Mouse (Mus musculus) frontal cortex, postnatal 10 days (tissue): ENCODE measurements around the gene Esyt2.
"Not testable (repeated sequence)": the region's sequence is repeated elsewhere in the genome, so short reads cannot be mapped to it uniquely, and the experiment has no call there.

ENCODE experiments used
- DNase-seq, 2 experiments: peaks; one replicate each; pipeline ENCODE4 v3.0.0; 2022; ENCODE audit warnings: low spot score in 2 of 2, mixed read lengths in 1 of 2

Esyt2 gene

DNA sequence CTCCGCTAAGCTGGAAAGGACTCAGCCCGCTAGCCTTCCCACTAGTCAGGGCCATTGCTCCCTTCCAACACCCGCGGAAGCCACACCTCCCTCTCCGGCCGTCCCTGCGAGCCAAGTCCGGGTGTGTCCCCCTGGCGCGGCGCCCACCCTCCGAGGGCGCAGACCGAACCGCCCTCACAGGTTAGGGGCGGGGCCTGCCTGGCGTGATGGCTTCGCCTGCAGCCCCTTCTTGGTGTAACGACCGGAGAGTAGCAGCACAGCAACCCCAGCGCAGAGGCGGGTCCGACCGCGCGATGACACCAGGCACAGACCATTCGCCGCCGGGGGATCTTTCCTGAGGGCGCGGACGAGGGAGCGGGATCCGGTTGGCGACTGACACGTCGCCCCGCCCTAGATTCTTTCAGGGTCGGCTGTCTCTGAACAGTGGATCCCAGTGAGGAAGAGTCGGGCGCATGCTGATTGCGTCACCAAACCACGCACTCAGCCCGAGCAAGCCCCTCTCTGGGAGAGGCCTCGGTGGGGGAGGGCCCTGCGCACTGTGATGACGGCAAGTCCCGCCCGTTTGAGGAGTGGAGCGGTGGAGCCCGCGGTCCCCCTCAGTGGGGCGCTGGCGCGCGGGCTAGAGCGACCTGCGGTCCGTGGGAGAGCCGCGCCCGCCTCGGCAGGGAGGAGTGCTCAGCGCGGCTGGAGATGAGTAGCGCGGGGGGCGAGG, at the start of gene Esyt2:
TSS of gene Esyt2 (plus strand) at position 544 of the 712 bp plus-strand sequence.
- peak; percentile 99 to 100 for DNase-seq

DNA sequence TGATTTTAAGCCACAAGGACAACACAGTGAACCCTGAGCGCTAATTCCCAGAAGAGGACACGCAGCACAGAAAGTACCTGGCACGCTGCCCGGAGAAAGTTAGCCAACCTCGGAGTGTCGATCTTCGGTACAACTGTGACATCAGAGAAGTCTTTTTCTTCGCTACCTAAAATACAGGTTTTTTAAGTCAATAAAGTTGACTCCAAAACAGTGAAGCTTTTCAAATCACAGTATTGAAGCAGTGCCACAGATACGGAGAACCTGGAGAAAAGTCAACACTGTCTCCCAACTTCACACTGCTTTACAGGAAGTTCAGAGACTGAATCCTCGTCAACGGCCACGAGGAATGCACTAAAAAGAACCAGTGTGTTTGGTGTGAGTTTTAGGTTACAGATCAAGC, 49.4 kb upstream of the Esyt2 start:
- DNase-seq = no peak

DNA sequence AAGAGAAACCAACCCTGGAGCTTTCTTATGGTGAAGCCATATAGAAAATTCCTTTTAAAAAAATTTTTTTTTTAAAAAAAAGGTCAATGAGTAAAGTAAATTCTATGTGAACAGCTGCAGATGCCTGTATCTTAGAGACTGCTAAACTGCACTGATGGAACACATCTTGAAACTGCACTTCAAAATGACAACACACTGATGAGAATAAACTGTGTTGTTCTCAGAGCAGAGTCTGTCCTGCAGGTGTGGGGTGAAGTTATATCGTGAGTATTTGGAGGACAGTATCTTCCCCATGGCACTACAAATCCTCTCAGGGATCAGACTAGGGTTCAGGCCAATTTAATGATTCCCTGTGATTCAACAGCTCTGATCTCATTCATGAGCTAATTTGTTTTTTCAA, 48.9 kb upstream of the Esyt2 start:
- DNase-seq = no peak

DNA sequence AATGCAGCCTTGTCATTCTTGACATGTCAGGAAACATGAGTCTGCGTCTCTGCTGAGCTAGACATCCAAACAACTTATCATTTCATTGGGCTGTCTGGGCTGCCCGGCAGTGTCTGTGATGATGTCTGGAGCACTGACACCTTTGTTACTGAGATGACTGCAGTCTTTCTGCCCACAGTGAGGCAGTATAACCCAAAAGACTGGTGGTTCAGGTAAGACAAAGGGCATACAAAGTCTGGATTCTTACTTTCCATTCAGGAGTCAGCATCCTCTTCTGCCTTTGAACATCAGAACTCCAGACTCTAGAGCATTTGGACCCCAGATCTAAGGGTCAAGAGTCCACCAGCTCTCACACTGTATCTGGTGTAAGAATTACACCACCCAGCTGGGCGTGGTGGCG, 45.6 kb upstream of the Esyt2 start:
- no peak for DNase-seq

DNA sequence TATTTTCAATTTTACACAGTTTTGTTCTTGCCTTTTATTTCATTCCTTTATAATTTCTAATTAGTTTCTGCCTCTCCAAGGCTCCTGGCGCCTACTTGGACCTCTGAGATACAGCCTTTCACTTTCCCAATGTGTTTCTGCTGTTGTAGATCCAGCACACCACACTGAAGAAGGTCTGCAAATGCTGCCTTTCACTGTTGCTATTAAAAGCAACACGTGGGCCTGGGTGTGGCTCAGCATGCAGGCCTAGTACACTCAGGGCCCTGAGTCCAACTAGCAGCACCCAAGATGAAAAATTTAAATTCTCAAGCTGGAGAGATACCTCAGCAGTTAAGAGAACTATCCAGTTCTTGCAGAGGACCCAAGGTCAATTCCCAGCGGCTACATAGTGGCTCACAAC, 44.3 kb upstream of the Esyt2 start:
- no peak for DNase-seq

DNA sequence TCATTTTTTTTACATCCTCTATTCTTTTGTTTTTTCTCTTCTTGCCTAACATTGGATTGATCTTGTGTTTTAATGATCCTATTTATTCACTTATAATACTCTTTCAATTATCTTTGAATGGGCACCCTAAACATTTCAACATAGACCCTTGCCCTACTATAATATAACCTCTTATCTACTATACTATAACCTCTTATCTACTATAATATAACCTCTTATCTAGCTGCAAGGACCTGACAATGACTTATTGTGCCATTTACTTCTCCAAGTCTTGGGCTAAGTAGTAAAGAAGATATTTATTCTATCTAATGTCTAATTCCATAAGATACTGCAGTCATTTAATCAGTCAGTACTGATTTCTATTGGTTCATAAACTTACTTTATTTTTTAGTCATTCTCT, 42.6 kb upstream of the Esyt2 start:
- DNase-seq = no peak

DNA sequence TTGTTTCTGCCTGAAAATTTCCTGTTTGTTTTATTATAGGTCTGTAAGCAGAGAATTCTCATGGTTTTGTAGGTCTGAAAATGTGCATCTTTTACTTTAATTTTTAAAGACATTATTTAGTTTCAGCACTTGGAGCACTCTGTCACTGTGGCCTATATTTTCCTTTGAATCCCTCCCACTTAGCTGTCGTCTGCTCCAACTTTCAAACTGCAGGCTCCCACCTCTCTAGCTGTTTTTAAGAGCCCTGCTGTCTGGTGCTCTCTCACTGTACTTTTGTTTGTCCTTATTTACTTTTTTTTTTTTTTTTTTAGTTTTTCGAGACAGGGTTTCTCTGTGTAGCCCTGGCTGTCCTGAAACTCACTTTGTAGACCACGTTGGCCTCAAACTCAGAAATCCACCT, 42.2 kb upstream of the Esyt2 start:
- no peak for DNase-seq

DNA sequence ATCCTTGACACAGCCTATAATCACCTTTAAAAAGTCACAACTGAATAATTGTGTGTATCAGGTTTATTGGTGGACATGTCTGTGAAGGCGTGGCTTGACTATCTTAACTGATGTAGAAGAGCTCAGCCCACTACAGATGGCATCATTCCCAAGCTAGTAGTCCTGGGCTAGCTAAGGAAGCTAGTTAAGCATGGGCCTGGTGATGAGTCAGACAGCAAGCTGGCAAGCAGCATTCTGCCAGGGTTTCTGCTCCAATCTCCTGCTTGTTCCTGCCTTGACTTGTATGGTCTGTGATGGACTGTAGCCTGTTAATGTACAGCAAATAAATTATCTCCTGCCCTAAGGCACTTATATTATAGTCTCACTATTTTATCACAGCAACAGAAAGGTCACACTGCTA, 36.4 kb upstream of the Esyt2 start:
- DNase-seq = no peak

DNA sequence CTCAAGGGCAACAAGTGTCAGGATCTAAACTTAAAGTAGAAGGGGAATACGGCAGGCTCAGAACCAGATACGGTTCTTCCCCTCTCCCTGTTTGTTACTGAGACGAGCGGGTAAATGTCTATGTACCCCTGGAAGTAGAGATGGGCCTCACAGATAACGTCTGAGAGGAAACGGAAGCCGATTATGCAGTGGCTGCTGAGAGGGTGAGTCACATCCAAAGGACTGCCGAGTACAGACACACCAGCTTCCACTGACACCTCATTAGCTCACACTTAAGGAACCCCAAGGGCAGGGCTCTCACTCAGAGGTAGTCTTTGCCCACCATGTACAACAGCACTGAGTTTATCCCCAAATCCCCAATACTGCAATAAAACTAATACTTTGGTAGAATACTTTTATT, 26.3 kb upstream of the Esyt2 start:
- no peak for DNase-seq

DNA sequence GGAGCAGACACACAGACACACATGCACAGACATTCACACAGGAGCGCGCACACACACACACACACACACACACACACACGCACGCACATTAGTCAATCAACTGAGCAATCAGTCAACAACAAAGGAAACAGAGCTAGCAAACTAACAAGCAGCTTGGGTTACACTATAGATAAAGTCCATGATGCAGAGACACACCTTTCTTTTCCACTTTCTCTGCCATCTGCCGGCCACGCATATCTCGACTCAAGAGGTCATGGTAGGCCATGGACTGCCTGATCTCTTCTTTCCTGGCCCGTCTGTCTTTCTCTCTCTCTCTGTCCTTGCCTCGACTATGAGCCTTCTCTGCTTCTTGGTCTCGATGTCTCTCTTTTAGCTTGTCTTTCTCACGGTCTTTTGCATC, 25.4 kb upstream of the Esyt2 start:
- DNase-seq = no peak

DNA sequence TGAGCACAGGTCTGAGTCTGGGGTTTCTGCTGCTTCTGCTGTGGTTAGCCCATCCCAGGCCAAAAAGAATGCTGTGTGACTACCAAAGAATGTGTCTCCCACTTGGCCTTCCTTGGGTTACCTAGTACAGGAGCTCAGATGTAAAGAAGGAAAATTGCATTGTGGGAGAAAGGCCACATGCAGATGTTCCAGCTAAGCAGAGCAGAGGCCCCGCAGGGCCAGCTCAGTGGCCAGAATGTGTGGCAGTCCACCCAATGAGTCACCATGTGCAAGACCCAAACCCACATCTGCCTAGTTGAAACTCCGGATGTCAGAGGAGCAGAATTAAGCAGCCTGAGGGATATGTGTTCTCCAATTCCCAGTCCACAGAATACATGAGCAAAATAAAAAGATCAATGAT, 22.7 kb upstream of the Esyt2 start:
- DNase-seq = no peak

DNA sequence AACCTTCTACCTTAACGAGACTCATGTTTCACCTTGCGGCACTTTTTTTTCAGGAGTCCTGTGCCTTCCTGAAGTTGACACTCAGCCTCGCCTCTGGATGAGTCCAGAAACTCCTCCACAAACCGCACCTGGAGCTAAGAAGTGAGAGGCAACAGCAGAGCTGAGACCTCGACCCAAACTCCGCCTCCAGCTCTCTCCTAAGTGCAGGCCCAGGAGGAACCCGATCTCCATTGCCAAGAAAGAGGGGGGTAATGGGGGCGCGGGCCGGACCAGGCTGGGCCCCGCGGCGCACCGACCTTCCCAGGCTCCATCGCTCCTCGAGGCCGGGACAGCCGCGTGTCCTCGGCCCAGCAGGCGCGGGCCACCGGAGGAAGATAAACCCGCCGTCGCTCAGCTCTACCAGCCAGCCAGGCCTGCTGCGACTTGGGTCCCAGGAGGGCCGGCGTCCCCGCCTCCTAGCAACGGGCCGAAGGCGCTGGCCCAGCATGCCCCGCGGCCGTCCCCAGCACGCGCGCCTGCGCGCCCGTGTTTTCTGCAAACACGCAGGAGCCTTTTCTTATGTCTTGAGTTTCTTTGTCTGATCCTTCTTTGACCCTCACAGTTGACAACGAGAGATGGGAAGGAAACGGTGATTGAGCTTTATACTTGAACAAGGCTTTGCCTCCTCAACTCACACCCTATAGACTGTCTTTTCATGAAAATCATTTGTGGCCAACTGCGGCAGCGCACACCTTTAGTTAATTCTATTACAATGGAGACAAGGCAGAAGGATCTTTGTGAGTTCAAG, 18.2 kb upstream of the Esyt2 start, which contains the start of gene Wdr60:
TSS of gene Wdr60 (minus strand) at position 468 of the 787 bp plus-strand sequence.
- DNase-seq = peak; percentile 73 to 87

DNA sequence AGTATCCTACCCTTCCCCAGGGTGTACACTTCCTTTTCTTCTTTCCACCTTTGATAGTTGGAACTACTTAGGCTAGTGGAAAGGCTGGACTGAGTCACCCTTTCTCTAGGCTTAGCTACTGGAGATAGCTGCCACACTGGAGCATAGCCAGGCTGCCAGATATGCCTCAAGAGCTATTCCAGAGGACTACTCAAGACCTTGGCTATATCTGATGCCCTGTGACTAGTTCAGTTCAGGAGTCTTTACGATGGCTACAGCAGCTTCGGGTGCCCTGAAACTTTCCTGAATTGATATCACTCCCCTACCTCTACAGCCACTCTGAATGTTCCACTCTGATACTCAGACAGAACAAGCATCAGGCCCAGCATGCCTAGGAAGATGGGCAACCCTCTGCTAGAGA, 16.2 kb upstream of the Esyt2 start:
- DNase-seq = no peak

DNA sequence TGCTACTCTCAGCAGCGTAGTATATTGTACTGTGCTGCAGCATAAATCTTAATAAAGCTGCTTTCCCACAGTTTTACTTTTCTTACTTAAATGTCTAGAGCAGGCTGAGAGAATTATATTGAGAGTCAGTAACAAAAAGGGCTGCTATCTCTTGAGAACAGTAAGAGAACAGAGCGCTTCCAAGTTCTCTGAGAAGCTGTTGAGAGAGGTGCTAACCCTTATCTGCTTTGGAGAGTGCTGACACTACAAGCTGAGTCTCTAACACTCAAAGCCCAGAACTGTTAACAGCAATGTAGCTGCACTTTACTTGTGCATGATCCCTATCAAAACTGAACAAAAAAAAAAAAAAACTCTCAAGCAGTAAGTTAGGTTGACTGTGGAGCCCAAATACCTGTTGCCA, 15.7 kb upstream of the Esyt2 start:
- no peak for DNase-seq

DNA sequence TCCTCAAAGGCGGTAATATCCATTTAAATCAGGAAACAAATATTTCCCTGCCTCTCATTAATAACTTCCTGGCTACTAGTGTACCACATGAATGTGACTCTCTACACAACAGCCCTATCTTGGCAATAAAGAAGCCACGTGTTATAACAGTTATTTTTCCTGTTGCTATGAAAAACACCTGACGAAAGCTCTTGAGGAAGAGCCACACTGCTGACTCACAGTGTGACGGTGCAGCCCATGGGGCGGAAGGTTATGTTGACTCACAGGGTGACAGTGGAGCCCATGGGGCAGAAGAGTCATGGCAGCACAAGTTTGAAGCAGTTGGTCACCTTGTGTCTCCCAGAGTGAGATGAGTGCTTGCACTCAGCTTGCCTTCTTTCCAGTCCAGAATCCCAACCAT, 11.5 kb upstream of the Esyt2 start:
- no peak for DNase-seq

DNA sequence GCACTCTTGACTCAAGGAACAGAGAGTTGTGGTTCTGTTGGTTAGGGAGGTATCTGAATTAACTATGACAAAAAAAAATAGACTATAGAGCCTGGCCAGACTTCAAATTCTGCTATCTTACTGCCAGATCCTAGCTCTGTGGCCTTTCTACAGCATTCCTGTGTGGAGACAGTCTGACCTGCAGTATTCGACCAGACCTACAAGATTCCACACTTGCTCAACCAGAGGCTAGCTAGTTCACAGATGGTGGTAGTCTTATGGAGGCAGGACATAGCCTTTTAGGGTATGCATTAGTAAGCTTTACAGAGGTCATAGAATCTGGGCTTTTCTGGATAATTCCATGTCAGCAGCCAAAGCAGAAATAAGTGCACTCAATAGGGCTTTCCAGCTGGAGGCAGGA, 10.5 kb upstream of the Esyt2 start:
- DNase-seq = no peak

DNA sequence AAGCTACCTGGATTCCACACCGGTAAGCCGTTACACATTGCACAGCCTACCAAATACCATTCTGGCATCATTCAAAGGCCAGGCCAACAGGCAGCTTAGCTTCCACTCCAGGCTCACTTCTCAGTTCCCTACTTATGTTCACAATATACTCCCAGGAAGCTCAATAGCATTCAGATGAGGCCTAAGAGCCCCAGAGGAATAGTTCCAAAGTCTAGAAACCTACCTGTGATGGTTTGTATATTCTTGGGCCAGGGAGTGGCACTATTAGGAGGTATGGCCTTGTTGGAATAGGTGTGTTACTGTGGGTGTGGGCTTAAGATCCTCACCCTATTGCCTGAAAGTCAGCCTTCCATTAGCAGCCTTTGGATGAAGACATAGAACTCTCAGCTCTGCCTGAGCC, 9.9 kb upstream of the Esyt2 start:
- DNase-seq = no peak

DNA sequence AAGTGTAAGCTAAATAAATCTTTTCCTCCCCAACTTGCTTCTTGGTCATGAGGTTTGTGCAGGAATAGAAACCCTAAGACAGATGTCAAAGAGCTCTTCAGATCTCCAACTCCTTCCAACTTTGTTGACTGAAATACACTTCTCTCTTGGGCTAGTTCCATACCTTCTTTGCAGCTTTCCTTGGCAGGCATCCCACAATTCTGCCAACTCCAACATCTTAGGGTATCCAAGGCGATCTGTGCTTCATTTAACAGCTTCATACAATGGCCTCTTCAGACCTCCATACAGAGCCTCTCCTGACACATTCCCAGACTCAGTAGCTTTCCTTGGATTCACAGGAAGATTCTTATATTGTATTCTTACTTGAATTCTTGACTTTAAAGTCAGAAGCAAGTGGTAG, 7.3 kb upstream of the Esyt2 start:
- DNase-seq = no peak

DNA sequence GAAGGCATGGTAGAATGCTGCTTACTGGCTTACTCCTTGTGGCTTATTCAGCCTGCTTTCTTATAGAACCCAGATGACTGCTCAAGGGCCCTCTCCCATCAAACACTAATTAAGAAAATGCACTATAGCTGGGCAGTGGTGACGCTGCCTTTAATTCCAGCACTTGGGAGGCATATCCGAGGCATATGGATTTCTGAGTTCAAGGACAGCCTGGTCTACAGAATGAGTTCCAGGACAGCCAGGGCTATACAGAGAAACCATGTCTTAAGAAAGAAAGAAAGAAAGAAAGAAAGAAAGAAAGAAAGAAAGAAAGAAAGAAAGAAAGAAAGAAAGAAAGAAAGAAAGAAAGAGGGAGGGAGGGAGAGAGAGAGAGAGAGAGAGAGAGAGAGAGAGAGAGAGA, 5.9 kb upstream of the Esyt2 start, which contains the start of gene Gm11027:
TSS of gene Gm11027 (plus strand) at position 301 of the 400 bp plus-strand sequence.
- not testable (repeated sequence) for DNase-seq

DNA sequence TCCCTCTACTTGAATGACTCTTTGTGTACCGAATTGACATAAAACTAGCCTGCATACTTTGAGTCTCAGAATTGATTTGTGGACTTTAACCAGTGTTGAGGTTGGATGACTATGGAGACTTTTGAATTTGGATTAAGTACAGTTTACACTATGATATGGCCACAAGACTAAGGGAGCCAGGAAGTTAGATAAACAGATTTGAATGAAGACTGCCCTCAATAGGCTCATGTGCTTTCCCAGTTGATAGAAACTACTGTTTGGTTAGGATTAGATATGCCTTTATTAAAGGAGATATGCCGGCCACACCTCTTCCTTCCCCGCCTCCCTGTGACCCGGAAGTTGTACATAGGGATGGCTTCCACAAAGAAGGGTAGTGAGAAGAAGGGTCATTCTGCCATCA, 5.4 kb upstream of the Esyt2 start:
- DNase-seq = no peak

DNA sequence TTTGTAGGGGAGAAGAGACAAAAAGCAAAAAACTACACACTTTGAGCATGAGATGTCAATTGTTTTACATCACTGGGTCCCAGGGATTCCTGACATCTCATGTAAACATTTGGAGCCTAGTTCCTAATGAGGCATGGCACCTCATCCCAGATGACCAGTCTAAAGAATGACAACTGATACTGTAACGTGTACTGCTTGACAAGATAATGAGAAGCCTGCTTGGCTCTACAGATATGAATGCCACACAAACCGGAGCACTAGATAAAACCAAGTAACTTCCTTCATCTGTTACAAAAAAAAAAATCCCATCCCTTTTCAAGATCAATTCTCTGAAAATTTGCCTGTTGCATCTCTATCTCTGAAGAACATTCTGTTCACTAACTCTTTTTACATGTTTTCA, 4.0 kb upstream of the Esyt2 start:
- DNase-seq = no peak

DNA sequence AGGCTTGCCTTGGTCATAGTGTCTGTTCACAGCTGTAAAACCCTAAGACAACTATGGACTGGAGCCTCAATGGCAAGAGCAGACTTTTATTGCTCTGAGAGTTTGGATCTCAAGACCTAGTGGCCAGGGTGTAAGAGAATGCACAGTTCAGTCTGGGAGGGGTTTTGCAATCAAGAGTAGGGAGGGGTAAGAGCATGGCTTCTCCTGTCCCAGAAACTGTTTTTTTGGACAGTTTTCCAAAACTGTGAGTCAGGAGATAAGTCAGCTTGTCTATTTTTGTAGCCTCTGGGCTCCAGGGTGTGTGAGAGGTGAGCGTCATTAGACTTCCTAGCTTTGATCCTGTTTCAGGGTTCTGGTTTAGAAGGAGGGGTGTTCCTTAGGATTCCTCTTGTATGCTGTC, 2.5 kb upstream of the Esyt2 start:
- DNase-seq = no peak

DNA sequence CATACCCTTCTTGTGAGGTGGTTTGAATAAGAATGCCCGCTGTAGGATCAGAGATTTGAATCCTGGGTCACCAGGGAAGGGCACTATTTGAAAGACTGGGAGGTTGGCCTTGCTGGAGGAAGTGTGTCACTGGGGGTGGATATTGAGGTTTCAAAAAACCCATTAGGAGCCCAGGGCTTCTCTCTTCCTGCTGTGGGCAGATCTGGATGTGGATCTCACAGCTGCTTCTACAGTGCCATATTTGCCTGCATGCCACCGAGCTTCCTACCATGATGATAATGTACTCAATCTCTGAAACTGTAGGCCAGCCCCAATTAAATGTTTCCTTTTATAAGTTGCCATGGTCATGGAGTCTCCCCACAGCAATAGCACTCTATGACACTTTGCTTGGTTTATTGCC, 1.8 kb upstream of the Esyt2 start:
- no peak for DNase-seq
